Mouse (Mus musculus): ENCODE data around the gene AC161166.1. TPM values are rescaled to one million over a fixed set of nuclear protein-coding genes. Genes with fewer than 3 reads are reported as not detected.
"Not testable (repeated sequence)": the region's sequence is repeated elsewhere in the genome, so short reads cannot be mapped to it uniquely, and the experiment has no call there.

The AC161166.1 gene
- total and polyA plus RNA-seq, 3 experiments: 0.22 TPM; not detected in 2

GRCm38 (mm10) chr7:24522805-24523204 is 10.6 kb upstream of the AC161166.1 start:
- TF ChIP-seq CTCF (IDR thresholded peaks at IDR 0.05; ENCODE audit: low read depth, low read length) (no peak), TAL1 (conservative IDR thresholded peaks at IDR 0.05; ENCODE audit: low read depth, low read length) (no peak), POLR2AphosphoS5 (IDR thresholded peaks at IDR 0.05; ENCODE audit: insufficient replicate concordance, low read depth, low read length) (no peak), GATA2 (IDR thresholded peaks at IDR 0.05; ENCODE audit: borderline replicate concordance, low read depth, low read length) (no peak), GATA1 (IDR thresholded peaks at IDR 0.05; ENCODE audit: borderline replicate concordance, low read length) (no peak)
- H3K9me3 ChIP-seq (replicated peaks): no peaks in the 10 kb centered on the region
- H3K36me3 ChIP-seq (replicated peaks): no peaks in the 10 kb centered on the region
- ATAC-seq (ENCODE audit: extremely low read depth, insufficient number of reproducible peaks, low FRiP score, poor library complexity, severe bottlenecking) (no peak), DNase-seq (ENCODE audit: low spot score) (no peak)
- H3K27me3 ChIP-seq (ENCODE audit: insufficient read depth, low read length): peaks cover 25% of the 10 kb centered on the region
- 0 out of 2 replicates have a peak, but pooled peaks cover 5% of the 10 kb centered on the region for H3K4me1 ChIP-seq (ENCODE audit: insufficient read depth, low read depth, low read length)
- no peak overlapping the region for H3K4me3 ChIP-seq (ENCODE audit: low read depth, low read length)

DNA sequence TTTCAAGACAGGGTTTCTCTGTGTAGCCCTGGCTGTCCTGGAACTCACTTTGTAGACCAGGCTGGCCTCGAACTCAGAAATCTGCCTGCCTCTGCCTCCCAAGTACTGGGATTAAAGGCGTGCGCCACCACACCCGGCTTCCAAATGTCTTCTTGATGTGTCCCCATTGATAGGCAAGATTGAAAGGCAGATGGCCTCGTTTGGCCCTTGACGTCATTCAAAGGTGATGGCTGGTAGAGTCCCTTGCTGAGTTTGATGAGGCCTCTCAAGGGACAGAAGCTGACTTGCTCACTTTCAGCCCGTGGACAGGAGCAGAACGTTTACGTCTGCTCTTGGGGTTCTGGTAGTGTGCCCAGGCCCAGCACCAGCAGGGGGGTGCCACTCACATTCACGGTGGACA is 7.8 kb upstream of the AC161166.1 start:
- H3K36me3 ChIP-seq (replicated peaks); ATAC-seq (ENCODE audit: extremely low read depth, insufficient number of reproducible peaks, low FRiP score, poor library complexity, severe bottlenecking); H3K9me3 ChIP-seq (replicated peaks); H3K4me3 ChIP-seq (ENCODE audit: low read depth, low read length); DNase-seq (ENCODE audit: low spot score); H3K4me1 ChIP-seq (ENCODE audit: insufficient read depth, low read depth, low read length): not testable (repeated sequence)
- peaks cover 22% of the 10 kb centered on the region for H3K27me3 ChIP-seq (ENCODE audit: insufficient read depth, low read length)

DNA sequence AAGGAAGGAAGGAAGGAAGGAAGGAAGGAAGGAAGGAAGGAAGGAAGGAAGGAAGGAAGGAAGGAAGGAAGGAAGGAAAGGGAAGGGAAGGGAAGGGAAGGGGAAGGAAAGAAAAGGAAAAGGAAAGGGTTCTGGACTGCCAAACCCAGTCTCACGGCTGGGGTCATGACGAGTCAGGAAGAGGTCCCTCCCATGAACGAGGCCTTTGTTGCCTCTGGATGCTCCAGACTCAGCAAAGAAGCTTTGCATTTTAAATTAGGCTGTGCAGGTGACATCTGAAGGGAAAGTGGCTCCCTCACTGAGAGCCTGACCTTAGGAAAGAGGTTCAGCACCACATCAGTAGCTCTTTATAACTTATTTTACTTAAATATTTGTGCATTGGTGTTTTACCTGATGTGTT is 6.9 kb upstream of the AC161166.1 start:
- no peaks in the 10 kb centered on the region for H3K9me3 ChIP-seq (replicated peaks)
- no peak overlapping the region for H3K4me3 ChIP-seq (ENCODE audit: low read depth, low read length)
- DNase-seq (ENCODE audit: low spot score): no peak
- ATAC-seq (ENCODE audit: extremely low read depth, insufficient number of reproducible peaks, low FRiP score, poor library complexity, severe bottlenecking): no peak
- peaks cover 22% of the 10 kb centered on the region for H3K27me3 ChIP-seq (ENCODE audit: insufficient read depth, low read length)
- H3K4me1 ChIP-seq (ENCODE audit: insufficient read depth, low read depth, low read length): no peaks in the 10 kb centered on the region
- H3K36me3 ChIP-seq (replicated peaks): peaks cover 16% of the 10 kb centered on the region
- no peak for TF ChIP-seq TAL1 (conservative IDR thresholded peaks at IDR 0.05; ENCODE audit: low read depth, low read length)
- no peak for TF ChIP-seq GATA2 (IDR thresholded peaks at IDR 0.05; ENCODE audit: borderline replicate concordance, low read depth, low read length)
- TF ChIP-seq CTCF (IDR thresholded peaks at IDR 0.05; ENCODE audit: low read depth, low read length): no peak
- TF ChIP-seq GATA1 (IDR thresholded peaks at IDR 0.05; ENCODE audit: borderline replicate concordance, low read length): no peak
- TF ChIP-seq POLR2AphosphoS5 (IDR thresholded peaks at IDR 0.05; ENCODE audit: insufficient replicate concordance, low read depth, low read length): no peak

- H3K27me3 ChIP-seq (ENCODE audit: insufficient read depth, low read length): peaks cover 12% of the 10 kb centered on the region; the same call in 1 of the 2 replicates
- ATAC-seq (ENCODE audit: extremely low read depth, insufficient number of reproducible peaks, low FRiP score, poor library complexity, severe bottlenecking): no peak
- H3K4me3 ChIP-seq (ENCODE audit: low read depth, low read length): no peak overlapping the region
- DNase-seq (ENCODE audit: low spot score): no peak
- no peaks in the 10 kb centered on the region; the same call in 1 of the 2 replicates for H3K4me1 ChIP-seq (ENCODE audit: insufficient read depth, low read depth, low read length)
- peaks cover 25% of the 10 kb centered on the region for H3K36me3 ChIP-seq (replicated peaks)
- H3K9me3 ChIP-seq (replicated peaks): no peaks in the 10 kb centered on the region
- TF ChIP-seq GATA1 (IDR thresholded peaks at IDR 0.05; ENCODE audit: borderline replicate concordance, low read length) (no peak), TAL1 (conservative IDR thresholded peaks at IDR 0.05; ENCODE audit: low read depth, low read length) (no peak), POLR2AphosphoS5 (IDR thresholded peaks at IDR 0.05; ENCODE audit: insufficient replicate concordance, low read depth, low read length) (no peak), CTCF (IDR thresholded peaks at IDR 0.05; ENCODE audit: low read depth, low read length) (no peak), GATA2 (IDR thresholded peaks at IDR 0.05; ENCODE audit: borderline replicate concordance, low read depth, low read length) (no peak)
Observed at GRCm38 (mm10) chr7:24517654-24518053, 5.4 kb upstream of the AC161166.1 start.

GRCm38 (mm10) chr7:24517077-24517476 is 4.8 kb upstream of the AC161166.1 start:
- no peak for DNase-seq (ENCODE audit: low spot score)
- H3K36me3 ChIP-seq (replicated peaks): peaks cover 31% of the 10 kb centered on the region
- peaks cover 8% of the 10 kb centered on the region; the same call in 1 of the 2 replicates for H3K27me3 ChIP-seq (ENCODE audit: insufficient read depth, low read length)
- H3K4me3 ChIP-seq (ENCODE audit: low read depth, low read length): no peak overlapping the region
- ATAC-seq (ENCODE audit: extremely low read depth, insufficient number of reproducible peaks, low FRiP score, poor library complexity, severe bottlenecking): no peak
- H3K4me1 ChIP-seq (ENCODE audit: insufficient read depth, low read depth, low read length): no peaks in the 10 kb centered on the region; the same call in 1 of the 2 replicates
- TF ChIP-seq POLR2AphosphoS5 (IDR thresholded peaks at IDR 0.05; ENCODE audit: insufficient replicate concordance, low read depth, low read length) (no peak), GATA1 (IDR thresholded peaks at IDR 0.05; ENCODE audit: borderline replicate concordance, low read length) (no peak), GATA2 (IDR thresholded peaks at IDR 0.05; ENCODE audit: borderline replicate concordance, low read depth, low read length) (no peak), CTCF (IDR thresholded peaks at IDR 0.05; ENCODE audit: low read depth, low read length) (no peak), TAL1 (conservative IDR thresholded peaks at IDR 0.05; ENCODE audit: low read depth, low read length) (no peak)
- no peaks in the 10 kb centered on the region for H3K9me3 ChIP-seq (replicated peaks)

DNA sequence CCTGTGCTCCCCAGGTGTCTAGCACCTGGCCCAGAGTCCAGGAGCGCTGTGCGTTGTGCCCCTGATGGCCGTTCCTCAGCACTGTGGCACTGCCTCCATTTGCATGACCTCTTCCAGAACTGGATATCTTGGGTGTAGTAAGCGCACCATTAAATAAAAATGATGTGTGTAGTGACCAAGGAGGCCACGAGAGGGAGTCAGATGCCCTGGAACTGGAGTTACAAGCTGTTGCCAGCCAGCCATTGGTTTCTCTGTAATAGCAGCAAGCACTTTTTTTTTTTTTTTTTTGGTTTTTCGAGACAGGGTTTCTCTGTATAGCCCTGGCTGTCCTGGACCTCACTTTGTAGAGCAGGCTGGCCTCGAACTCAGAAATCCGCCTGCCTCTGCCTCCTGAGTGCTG is 4.1 kb upstream of the AC161166.1 start:
- peaks cover 38% of the 10 kb centered on the region for H3K36me3 ChIP-seq (replicated peaks)
- not testable (repeated sequence) for H3K4me3 ChIP-seq (ENCODE audit: low read depth, low read length); H3K9me3 ChIP-seq (replicated peaks); H3K27me3 ChIP-seq (ENCODE audit: insufficient read depth, low read length); H3K4me1 ChIP-seq (ENCODE audit: insufficient read depth, low read depth, low read length); ATAC-seq (ENCODE audit: extremely low read depth, insufficient number of reproducible peaks, low FRiP score, poor library complexity, severe bottlenecking)
- peak; percentile 7; the same call in 1 of the 2 replicates for TF ChIP-seq CTCF (IDR thresholded peaks at IDR 0.05; ENCODE audit: low read depth, low read length)
- DNase-seq (ENCODE audit: low spot score): peak; percentile 22

DNA sequence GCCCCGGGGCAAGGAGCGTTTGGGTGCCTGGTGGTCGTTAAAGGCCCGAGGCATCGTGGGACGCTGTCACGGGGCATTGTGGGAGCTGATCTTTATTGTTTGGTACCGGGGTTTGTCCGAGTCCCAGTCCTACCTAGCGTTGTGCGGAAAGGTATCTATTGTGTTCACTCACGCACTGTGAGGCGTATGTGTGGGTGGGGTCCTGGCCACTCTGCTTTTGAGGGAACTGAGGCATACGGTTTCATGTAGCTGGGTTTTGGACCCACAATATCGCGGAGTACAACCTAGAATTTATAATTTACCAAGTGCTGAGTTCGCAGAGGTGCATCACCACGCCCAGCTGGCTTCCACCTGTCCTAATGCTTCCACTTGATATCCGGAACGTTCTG is 4.5 kb downstream of the AC161166.1 start:
- H3K27me3 ChIP-seq (ENCODE audit: insufficient read depth, low read length): peaks cover 6% of the 10 kb centered on the region; the same call in 1 of the 2 replicates
- TF ChIP-seq CTCF (IDR thresholded peaks at IDR 0.05; ENCODE audit: low read depth, low read length) (no peak), POLR2AphosphoS5 (IDR thresholded peaks at IDR 0.05; ENCODE audit: insufficient replicate concordance, low read depth, low read length) (no peak), GATA2 (IDR thresholded peaks at IDR 0.05; ENCODE audit: borderline replicate concordance, low read depth, low read length) (no peak)
- DNase-seq (ENCODE audit: low spot score) (peak; percentile 23), ATAC-seq (ENCODE audit: extremely low read depth, insufficient number of reproducible peaks, low FRiP score, poor library complexity, severe bottlenecking) (no peak)
- H3K4me3 ChIP-seq (ENCODE audit: low read depth, low read length): peak overlapping the region; percentile 93
- no peaks in the 10 kb centered on the region for H3K9me3 ChIP-seq (replicated peaks)
- peaks cover 36% of the 10 kb centered on the region for H3K4me1 ChIP-seq (ENCODE audit: insufficient read depth, low read depth, low read length)
- H3K36me3 ChIP-seq (replicated peaks): peaks cover 30% of the 10 kb centered on the region

All from G1E (cell line).